Mouse (Mus musculus) urinary bladder, adult 18-20 months (tissue): Measurements from ENCODE around the gene Klhl2.

Experiments
- DNase-seq, 2 experiments: peaks; one replicate each; pipeline ENCODE4 v3.0.0; 2022; ENCODE audit warnings: low spot score in 2 of 2, mixed read lengths in 2 of 2

Gene Klhl2

DNA sequence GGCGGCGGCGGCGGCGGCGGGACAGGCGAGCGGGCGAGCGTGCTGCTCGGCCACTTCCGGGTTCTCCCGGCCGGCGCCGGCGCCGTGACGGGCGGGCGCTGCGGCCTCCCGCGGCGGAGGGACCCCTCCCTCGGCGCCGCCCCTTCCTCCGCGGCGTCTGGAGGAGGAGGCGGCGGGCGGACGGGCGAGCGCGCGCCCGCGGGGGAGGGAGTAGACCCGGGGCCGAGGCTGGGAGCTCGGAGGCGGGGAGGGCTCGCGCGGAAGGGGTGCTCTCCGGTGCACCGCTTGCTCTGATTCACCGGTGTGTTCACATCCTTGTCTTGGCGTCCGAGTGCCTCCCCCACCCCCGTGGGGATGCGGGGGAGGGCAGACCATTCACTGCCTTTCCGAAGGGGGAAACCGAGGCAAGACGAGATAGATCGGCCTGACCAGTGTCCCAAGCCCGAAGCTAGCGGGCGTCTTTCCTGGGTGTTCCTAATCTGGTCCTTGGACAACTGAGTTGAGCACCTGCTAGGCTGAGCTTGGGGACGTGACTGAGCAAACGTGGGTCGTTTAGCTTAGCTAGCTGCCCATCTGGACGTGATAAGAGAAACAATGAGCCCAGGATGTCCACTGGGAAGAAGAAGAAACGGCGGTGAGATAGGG is at the start of gene Klhl2:
Gene Klhl2 (minus strand): TSS at position 121 of the 645 bp plus-strand sequence.
- peak; percentile 63 to 68 for DNase-seq

DNA sequence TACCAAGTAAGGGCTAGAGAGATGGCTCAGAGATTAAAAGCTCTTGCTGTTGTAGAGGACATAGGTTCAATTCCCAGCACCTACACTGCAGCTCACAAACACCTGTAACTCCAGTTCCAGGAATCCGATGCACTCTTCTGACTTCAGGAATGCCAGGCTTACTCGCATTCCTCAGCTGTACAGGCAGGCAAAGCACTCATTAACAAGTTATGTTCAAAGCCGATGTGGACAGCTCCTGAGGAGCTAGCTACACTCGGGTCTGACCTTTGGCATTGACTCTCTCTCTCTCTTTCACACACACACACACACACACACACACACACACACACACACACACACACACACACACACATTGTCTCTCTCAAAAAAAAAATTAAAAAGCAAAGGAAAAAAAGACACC is 48.9 kb upstream of the Klhl2 start:
- no peak for DNase-seq

DNA sequence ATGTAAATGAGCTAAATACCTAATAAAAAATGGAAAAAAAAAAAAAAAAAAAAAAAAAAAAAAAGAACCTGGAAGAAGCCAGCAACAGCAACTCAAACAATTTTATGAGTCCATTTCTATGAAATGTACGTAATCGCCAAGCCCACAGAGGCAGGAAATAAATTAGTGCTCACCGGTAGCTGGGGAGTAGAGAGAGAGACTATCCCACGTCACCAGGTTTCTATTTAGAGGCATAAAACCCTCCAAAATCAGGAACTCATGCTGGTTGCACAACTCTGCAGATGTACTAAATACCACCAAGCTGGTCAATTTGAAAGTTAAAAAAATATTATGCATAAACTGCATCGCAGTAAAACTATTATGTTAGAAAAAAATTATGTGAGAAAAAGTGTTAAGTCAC is 46.9 kb upstream of the Klhl2 start:
- no peak for DNase-seq

DNA sequence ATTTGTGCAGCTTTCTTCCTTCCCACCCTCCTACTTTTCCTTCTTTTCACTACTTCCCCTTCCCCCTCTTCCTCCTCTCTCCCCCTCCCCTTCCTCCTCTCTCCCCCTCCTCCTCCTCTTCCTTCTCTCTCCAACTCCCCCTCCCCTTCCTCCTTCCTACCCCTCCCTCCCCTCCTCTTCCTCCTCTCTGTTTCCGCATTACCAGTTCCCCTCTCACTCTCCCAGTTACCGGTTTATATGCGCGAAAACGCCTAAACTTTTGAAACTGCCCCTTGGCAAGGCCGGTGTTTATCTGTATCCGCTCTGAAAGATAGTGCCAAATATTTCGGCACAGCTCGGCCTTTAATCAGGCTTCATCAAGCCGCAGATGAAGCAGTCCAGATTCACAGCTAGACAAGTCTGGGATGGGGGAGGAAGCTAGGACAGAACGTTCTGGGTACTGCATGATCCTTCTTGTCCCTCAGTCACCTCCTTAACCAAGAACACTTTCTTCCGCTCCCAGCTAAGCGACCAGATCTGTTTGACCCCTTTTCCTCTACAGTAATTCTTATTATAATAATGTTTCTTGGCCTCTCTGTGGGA is 30.9 kb upstream of the Klhl2 start:
- peak; percentile 6 to 38 for DNase-seq

DNA sequence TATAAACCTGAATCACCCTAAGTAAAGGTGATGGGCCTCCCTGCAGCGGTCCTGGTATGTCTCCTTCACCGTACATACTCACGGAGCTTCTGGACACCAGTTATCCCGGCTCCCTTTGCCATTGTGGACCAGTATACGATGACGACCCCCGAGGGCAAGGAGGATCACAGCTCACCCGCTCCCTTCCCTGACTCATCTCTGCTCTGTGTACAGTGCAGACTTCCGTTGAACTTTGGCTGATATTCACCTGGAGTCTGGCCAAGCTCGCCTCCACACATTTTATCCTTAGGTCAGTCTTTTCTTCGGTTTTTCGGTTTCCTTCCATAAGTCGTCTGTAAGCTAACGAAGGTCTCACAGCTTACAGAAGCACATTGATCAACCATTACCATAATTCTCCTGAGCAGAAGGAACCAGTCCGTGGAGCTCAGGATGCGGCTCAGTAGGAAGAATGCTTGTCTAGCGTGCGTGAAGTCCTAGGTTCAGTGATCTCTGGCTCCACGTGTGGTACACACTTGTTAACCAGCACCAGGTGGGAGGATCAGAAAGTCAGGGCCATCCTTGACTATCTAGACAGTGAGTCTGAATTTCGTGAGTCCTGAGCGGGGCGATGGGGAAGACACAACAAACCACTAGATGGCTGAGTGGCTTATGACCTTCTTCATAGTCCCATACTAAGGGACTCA is 28.0 kb upstream of the Klhl2 start:
- DNase-seq, result no peak

DNA sequence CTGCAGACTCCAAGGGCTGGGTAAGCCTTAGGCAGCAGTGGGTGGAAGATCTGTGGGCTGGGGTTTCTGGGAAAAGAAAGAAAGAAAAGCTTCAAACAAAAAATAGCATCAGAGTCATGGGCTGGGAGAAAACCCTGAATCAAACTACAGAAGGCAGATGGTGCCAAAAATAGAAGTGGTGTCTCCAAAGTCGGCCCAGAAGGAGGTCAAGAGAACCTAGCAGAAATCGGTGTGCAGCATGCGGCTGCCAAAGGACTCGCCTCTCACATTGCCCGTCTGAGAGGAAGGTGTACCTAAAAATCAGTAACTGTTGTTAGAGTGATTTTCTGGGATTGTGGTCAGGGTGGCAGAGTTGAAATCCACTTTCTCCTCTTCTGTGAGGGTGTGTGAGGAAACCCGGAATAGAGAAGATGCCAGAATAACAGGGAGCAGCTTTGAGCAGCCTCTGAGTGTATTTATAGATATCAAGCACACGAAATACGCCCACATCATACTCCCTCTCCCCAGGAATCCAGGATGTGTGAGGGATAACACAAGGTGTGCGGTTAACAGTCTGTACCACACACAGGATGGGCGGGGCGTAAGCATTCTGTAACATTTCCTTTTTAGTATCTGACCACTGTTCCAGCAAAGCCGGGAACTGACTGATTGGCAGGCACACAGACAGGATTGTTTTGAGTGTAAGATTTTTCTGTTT is 21.8 kb upstream of the Klhl2 start:
- no peak for DNase-seq

DNA sequence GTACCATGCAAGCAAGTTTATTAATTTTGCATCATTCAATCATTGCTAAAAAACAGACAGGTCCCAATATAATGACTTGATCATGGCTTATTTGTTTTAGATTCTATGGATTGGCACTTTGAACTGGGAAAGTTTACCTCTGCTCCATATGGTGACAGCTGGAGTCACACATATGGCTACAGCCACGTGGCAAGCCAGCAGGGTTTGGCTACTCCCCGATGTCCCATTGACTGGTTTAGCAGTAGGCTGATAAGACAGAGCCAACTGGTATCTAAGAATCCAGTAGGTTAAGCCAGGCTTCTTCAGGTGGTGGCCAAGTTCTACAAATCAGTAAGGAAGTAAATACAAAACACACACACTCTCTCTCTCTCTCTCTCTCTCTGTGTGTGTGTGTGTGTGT is 20.4 kb upstream of the Klhl2 start:
- no peak for DNase-seq

DNA sequence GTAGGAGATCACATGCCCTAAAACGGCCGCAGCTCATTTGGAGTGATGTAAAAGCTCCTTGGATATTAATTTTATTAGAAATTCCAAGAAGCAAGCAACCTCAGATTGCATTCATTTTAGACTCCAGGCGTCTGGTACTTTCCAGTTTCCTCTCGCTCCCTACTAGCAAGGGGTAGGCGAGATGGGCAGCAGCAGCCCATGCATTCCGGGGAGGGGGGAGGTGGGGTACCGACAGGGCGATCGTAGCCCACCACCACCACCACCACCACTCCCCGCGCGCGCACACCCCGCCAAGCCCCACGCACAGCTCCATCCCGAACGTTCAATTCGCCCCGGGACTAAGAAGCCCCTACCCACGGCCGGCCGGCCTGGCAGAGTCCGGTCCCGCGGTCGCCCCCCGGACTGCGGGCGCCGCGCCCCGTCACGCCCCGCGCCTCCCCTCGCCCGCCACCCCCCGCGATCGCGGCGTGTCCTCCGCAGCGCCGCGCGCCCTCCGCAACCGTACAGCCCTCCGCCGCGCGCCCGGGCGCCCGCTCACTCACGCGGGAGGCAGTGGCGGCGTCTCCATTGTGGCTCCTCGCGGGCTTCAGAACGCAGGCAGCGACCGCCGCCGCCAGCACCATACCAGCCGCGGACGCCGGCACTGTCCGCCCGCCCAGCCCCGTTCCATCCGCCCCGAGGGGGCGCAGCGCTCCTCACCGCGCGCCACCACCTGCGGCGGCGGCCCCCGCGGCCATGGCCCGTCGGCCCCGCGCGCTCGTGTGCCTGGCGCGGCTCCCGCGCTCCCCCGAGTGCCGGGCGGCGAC is 523 bp downstream of the Klhl2 start:
- DNase-seq, result no peak

DNA sequence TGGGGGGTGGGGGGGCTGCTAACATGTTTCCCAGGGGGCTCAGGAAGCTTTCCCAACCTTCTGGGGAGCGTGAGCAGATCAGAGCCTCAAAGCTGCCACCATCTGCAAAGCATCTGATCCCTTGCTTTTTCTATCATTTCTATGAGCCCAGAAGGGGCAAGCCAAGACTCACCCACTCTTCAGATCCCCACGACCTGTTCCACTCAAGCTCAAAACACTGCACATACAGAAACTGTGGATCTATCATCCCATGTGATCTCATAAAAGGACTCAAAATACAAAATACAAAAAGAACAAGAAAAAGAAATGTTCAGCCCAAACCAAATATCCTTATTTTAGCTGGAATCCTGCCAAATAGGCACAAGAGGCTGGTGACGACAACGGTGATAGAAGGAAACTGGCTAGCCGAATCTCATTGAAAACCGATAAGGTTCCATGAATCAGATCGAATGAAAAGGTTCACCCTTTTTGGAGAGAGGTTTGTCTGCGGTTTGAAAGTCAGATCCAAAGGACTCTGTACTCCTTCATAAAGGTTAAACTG is 1.5 kb downstream of the Klhl2 start:
- DNase-seq, result no peak

DNA sequence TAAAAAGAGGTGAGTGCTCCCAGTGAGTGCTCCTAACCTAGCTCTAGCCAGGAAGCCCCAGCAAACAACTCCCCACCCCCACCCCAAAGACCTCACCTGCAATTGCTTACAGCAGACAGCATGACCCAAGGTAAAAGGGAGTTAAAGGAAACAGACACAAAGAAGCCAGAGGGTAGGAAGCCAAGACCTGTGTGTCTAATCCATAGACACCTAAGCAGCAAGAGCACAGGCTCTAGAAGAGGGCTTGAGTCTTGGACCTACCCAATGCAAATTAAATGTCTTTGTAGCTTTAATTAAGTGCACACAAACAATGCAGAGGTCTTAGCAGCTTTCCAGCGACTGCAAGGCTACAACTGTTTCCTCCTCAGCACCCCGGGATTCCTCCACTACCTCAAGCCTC is 2.2 kb downstream of the Klhl2 start:
- no peak for DNase-seq

DNA sequence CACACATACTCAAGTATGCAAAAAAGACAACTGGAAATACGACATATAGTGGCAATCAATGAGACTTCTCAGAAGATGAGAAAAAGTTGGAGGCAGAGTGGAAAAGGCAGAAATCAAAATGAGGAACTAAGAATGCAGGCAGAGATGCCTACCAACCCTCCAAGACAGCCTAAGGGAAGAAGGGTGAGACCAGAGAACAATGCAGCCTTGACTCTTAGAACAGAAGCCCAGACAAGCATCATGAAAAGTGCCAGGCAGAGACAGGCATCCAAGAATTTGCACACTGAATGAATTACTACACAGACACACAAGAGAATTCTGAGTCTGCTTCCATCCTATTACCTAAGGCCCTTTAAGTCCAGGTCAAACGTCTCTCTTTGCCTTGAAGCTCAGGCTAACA is 2.6 kb downstream of the Klhl2 start:
- DNase-seq, result no peak

DNA sequence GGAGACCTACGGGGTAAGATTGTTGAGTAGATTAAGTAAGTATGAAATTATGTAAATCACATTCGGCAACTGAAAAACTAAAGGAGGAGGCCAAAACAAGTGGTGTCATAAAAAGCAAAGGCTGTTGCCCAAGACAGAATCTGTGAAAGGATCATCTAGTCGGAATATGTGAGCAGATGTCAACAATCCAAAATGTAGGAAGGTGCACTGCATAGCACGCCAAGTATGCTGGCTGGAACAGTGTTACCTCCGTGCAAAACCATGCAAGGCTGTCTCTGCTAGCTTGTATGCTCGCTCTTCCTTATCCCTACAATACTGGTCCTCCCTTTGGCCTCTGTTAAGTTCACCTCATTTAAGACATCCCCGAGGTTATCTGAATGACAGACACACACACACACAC is 4.5 kb downstream of the Klhl2 start:
- no peak for DNase-seq

DNA sequence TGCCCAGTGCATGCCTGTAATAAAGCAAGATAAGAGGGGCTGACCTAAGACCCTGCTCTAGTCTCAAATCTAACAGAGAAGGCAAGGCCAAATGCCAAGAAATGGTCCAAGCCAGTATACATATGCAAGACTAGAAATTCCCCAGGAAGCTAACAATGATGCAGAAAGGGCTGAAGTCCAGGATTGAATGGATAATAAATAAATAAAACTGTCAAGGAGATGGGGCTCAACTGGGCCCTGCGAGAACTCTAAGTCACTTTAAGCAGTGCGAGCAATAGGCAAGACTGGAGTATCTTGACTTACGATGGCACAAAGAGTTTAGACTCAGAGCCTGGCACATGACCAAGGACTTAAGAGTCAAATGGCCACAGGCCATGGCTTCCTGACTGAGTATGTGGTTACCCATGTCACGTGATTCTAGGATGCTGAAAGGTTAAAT is 5.8 kb downstream of the Klhl2 start:
- no peak for DNase-seq

DNA sequence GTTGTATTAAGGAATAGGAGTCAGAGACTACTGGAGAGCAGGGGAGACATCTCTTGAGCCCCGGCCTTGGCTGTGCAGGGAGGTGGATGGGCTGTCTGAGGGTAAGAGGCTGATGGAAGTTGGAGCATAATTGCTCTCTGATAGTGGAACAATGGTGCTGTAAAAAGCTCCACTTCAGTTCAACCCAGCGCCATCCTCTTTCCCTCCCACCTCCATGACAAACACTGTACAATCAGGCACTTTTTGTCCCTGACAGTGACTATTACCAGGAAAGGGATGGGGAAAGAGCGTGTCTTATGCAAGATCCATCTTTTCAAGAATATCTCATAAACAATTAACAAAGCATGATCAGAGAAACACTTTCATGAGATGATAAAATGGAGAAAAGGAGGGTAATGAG is 6.6 kb downstream of the Klhl2 start:
- no peak for DNase-seq

DNA sequence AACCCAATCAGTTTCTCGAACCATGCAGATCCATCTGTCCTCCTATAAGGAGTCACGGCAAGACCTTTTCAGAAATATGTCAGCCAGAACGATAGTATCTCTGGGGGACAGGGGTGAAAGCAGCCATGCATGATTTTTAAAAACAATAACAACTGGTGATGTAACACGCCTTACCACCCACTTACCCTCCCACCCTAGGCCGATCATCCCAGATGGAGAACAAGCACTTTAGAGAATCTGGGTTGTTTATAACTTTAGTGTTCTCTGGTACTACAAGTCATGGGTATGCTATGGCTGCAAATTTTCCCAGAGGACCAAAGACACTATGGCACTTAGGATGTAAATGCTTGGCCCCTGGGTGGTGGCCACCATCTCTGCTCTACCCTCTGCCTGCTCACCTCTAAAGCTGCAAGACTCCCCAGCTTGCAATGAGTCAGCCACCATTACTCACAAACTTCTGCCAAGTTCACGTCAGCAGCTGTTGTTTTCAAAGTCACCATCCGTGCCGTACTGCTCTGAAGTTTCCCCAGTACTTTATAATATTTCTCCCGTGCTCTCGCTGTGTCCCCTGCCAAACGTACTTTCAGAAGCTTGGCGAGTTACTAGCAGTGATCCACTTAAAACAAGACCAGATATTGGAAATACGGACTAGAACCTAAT is 7.9 kb downstream of the Klhl2 start:
- peak in 1 of 2 experiments; percentile 61 for DNase-seq

DNA sequence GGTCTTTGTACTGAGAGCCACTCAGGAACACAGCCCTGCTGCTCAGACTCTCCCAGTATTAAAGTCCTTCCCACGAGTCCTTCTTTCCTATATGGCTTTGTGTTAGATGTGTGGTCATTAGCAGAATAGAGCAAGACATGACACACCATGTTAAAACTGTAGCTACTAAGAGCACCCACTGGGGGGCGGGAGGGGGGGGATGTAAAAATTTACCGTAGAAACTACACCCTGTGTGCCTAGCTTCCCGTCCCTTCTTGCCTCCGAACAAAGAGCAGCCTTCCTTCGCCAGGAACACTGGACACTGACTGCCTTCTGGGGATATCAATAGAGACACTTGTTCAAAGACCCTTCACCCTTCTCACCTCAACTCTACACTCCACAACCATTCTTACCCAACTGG is 10.2 kb downstream of the Klhl2 start:
- no peak for DNase-seq

DNA sequence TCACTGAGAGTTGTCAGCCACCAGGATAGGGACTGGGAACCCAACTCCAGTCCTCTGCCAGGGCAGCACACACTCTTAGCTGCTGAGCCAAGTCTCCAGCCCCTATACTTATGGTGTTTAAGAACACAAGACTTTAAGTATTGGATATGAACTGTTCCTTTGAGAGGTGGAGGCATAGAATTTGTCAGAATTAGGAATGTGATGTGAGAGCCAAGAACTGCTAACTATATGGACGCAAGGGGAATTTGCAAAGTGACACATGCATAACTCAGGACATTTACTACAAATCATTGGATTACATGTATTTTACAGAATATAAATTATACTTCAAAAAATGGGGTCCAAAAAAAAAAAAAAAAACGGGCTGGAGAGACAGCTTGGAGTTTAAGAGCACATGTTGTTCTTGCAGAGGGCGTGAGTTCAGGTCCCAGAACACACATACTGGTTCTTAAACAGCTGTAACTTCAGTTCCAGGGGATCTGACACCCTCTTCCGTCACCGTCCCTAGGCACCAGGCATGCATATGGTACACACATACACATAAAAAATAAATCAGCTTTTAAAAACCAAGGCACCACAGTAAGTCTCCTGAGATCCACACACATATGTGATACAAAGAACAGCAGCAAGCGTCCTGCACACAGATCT is 14.2 kb downstream of the Klhl2 start:
- no peak for DNase-seq

DNA sequence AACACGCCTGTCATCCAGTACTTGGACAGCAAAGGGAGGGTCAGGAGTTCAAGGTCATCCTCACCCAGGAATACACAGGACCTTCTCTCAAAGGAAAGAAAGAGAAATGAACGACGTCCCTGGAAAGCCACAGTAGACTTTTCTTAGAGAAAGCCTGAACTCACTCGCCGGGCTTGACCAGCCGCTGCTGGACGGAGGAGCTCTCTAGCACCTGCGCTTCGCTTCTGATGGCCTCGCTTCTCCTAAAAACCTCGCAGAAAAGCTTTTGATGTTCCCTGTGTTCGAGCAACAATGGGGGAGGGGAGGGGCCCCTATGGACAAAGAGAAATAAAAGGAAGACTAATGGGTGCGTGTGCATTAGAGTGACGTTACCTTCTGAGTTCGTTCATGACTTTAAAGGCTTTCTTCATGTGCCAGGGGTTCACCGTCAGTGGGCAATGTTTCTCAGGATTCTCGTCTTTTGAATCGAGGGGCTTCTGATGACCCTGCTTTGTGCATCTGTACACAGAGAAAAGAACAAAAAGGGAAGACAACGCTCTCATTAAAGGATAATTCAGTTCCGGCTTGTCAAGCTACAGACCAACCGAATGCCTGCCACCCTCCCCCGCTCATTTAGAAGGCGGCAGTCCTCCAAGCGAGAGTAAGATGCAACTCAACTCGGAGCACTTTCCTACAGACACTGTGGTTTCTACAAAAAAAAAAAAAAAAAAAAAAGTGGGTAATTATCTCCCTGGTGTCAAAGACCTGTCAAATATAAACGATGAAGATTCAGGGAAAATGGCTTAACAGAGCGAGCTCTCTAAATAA is 15.5 kb downstream of the Klhl2 start:
- no peak for DNase-seq

DNA sequence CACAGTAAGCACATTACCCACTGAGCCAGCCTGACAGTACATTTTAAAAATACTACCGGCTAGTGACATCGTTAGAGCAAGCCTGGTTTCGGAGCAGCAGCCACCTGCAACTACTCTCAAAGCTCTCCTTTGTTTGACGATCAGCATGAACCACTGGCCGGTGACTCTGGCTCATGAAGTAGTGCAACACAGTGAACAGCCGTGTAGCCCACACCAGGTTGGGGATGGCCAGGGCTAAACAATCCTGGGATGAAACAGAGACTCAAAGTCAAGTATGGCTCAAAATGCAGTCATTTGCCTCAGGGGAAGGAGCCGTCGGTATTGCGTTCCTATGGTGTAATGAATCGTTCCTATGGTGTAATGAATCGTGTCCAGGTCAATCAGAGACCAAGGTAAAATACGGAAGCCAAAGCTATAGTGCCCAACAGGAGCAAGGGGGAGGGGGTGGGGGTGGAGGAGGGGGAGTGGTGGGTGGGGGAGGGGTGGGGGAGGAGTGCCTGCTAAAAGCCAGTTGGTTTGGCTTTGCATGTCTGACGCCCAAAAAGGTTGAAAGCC is 17.2 kb downstream of the Klhl2 start:
- no peak for DNase-seq
